Mouse (Mus musculus): Measurements from ENCODE around the gene Cep55.

- TF ChIP-seq CTCF (IDR thresholded peaks at IDR 0.05; ENCODE audit: extremely low read depth, insufficient read depth, insufficient read length, insufficient replicate concordance) (no peak), POLR2A (IDR thresholded peaks at IDR 0.05; ENCODE audit: low read depth, low read length) (no peak)
Observed at GRCm38 (mm10) chr19:38022710-38023109, 32.1 kb upstream of the Cep55 start.
